Mouse (Mus musculus) CH12.LX (cell line): ENCODE results near the gene Gid4. TPM values are rescaled to one million over a fixed set of nuclear protein-coding genes. Genes with fewer than 3 reads are reported as not detected.

Experiments used
- DNase-seq: peaks from one replicate; pipeline ENCODE4 v3.0.0-alpha.2; 2013; ENCODE audit errors: extremely low read depth
- H3K27ac ChIP-seq: 2 replicates; pipeline ENCODE4 v1.5.1; 2012; ENCODE audit warnings: low read depth, mild to moderate bottlenecking, control low read depth, moderate library complexity; ENCODE audit not compliant: insufficient read depth
- H3K27me3 ChIP-seq: replicated peaks from 2 replicates; pipeline ENCODE3; 2012; ENCODE audit warnings: inconsistent platforms
- H3K36me3 ChIP-seq, 2 experiments: replicated peaks in 1 of 2; 2 replicates each; pipeline versions ENCODE3 to v1.6.1; 2012; ENCODE audit warnings: inconsistent platforms in 1 of 2, low read length in 1 of 2, mild to moderate bottlenecking in 1 of 2, mixed read lengths in 1 of 2, moderate library complexity in 1 of 2; ENCODE audit not compliant: control insufficient read depth in 1 of 2, insufficient read depth in 1 of 2
- H3K4me1 ChIP-seq, 2 experiments: 2 replicates each; pipeline ENCODE4 v1.6.1; 2012; ENCODE audit warnings: inconsistent platforms in 1 of 2, moderate library complexity in 1 of 2; ENCODE audit not compliant: insufficient read depth in 2 of 2, control insufficient read depth in 1 of 2
- H3K4me2 ChIP-seq: 2 replicates; pipeline ENCODE4 v1.6.1; 2012; ENCODE audit warnings: low read depth, mild to moderate bottlenecking, control low read depth; ENCODE audit not compliant: poor library complexity, insufficient read depth, severe bottlenecking
- H3K4me3 ChIP-seq, 3 experiments: fragments of 150-350 bp in 1 of 3; sonication (generic) in 1 of 3; replicated peaks in 1 of 3; 2 replicates each; pipeline versions ENCODE3 to v1.5.1; 2011 to 2012; ENCODE audit warnings: low read depth in 2 of 3, low read length in 2 of 3, mild to moderate bottlenecking in 2 of 3, moderate library complexity in 2 of 3, control low read depth in 1 of 3, improper control_type of control experiment in 1 of 3, inconsistent platforms in 1 of 3, mixed read lengths in 1 of 3; ENCODE audit not compliant: poor library complexity in 1 of 3
- H3K79me2 ChIP-seq: replicated peaks from 2 replicates; pipeline ENCODE4 v1.6.1; 2012; ENCODE audit warnings: mild to moderate bottlenecking, moderate library complexity; ENCODE audit not compliant: control insufficient read depth, poor library complexity, insufficient read depth, severe bottlenecking; ENCODE audit errors: extremely low read depth
- H3K9ac ChIP-seq: 2 replicates; pipeline ENCODE4 v1.6.1; 2012; ENCODE audit warnings: low read depth, mild to moderate bottlenecking, control low read depth, moderate library complexity; ENCODE audit not compliant: insufficient read depth
- H3K9me3 ChIP-seq: replicated peaks from 2 replicates; pipeline ENCODE3; 2012; ENCODE audit warnings: low read length, inconsistent platforms, mixed read lengths
- BHLHE40 ChIP-seq: IDR thresholded peaks from 2 replicates; pipeline ENCODE4 v1.6.1; 2011; ENCODE audit warnings: mild to moderate bottlenecking, low read depth, low read length, improper control_type of control experiment
- CHD1 ChIP-seq: IDR thresholded peaks from 2 replicates; pipeline ENCODE4 v1.6.1; 2012; ENCODE audit warnings: low read depth, low read length, improper control_type of control experiment, inconsistent platforms
- CHD2 ChIP-seq: IDR thresholded peaks from 2 replicates; pipeline ENCODE4 v1.6.1; 2011; ENCODE audit warnings: low read length, improper control_type of control experiment
- CTCF ChIP-seq, 2 experiments: IDR thresholded peaks in 1 of 2; conservative IDR thresholded peaks in 1 of 2; 2 replicates each; pipeline ENCODE4 v1.5.1; 2011 to 2012; ENCODE audit warnings: low read depth in 2 of 2, low read length in 2 of 2, improper control_type of control experiment in 1 of 2, inconsistent platforms in 1 of 2, mild to moderate bottlenecking in 1 of 2, moderate library complexity in 1 of 2
- ELF1 ChIP-seq: IDR thresholded peaks from 2 replicates; pipeline ENCODE4 v1.6.1; 2014; ENCODE audit warnings: low read depth, mild to moderate bottlenecking, inconsistent platforms, low read length, improper control_type of control experiment
- EP300 ChIP-seq: IDR thresholded peaks from 2 replicates; pipeline ENCODE4 v1.6.1; 2011; ENCODE audit warnings: low read length, improper control_type of control experiment
- ETS1 ChIP-seq: conservative IDR thresholded peaks from 2 replicates; pipeline ENCODE4 v1.6.1; 2012; ENCODE audit warnings: low read depth, mild to moderate bottlenecking, inconsistent platforms, low read length, improper control_type of control experiment, moderate library complexity
- GABPA ChIP-seq: IDR thresholded peaks from 2 replicates; pipeline ENCODE4 v1.6.1; 2012; ENCODE audit warnings: low read depth, low read length, improper control_type of control experiment, inconsistent platforms; ENCODE audit not compliant: insufficient replicate concordance
- IRF4 ChIP-seq: IDR thresholded peaks from 2 replicates; pipeline ENCODE4 v1.6.1; 2014; ENCODE audit warnings: low read depth, mild to moderate bottlenecking, inconsistent platforms, low read length, improper control_type of control experiment
- JUN ChIP-seq: IDR thresholded peaks from 2 replicates; pipeline ENCODE4 v1.6.1; 2011; ENCODE audit warnings: low read depth, mild to moderate bottlenecking, low read length, improper control_type of control experiment, moderate library complexity; ENCODE audit not compliant: insufficient read depth
- JUND ChIP-seq: conservative IDR thresholded peaks from 2 replicates; pipeline ENCODE4 v1.6.1; 2011; ENCODE audit warnings: low read depth, low read length, improper control_type of control experiment
- KAT2A ChIP-seq: IDR thresholded peaks from 2 replicates; pipeline ENCODE4 v1.6.1; 2012; ENCODE audit warnings: low read length, improper control_type of control experiment, inconsistent platforms; ENCODE audit not compliant: insufficient replicate concordance
- MAFK ChIP-seq: IDR thresholded peaks from 2 replicates; pipeline ENCODE4 v1.6.1; 2011; ENCODE audit warnings: low read length, improper control_type of control experiment; ENCODE audit not compliant: insufficient replicate concordance
- MAZ ChIP-seq: IDR thresholded peaks from 2 replicates; pipeline ENCODE4 v1.6.1; 2012; ENCODE audit warnings: low read depth, mild to moderate bottlenecking, inconsistent platforms, low read length, improper control_type of control experiment, moderate library complexity
- MXI1 ChIP-seq: IDR thresholded peaks from 2 replicates; pipeline ENCODE4 v1.6.1; 2011; ENCODE audit warnings: mild to moderate bottlenecking, low read depth, low read length, improper control_type of control experiment
- NELFE ChIP-seq: IDR thresholded peaks from 2 replicates; pipeline ENCODE4 v1.6.1; 2011; ENCODE audit warnings: low read depth, low read length, improper control_type of control experiment
- NRF1 ChIP-seq: IDR thresholded peaks from 2 replicates; pipeline ENCODE4 v1.6.1; 2014; ENCODE audit warnings: low read depth, mild to moderate bottlenecking, inconsistent platforms, low read length, improper control_type of control experiment, moderate library complexity
- PAX5 ChIP-seq: IDR thresholded peaks from 2 replicates; pipeline ENCODE4 v1.6.1; 2012; ENCODE audit warnings: low read length, inconsistent platforms, mixed read lengths
- POLR2A ChIP-seq: IDR thresholded peaks from 2 replicates; pipeline ENCODE4 v1.6.1; 2011; ENCODE audit warnings: low read depth, mild to moderate bottlenecking, improper control_type of control experiment, low read length
- POLR2AphosphoS2 ChIP-seq: IDR thresholded peaks from 2 replicates; pipeline ENCODE4 v1.6.1; 2011; ENCODE audit warnings: low read depth, low read length, improper control_type of control experiment
- TBP ChIP-seq: conservative IDR thresholded peaks from 2 replicates; pipeline ENCODE4 v1.6.1; 2011; ENCODE audit warnings: low read depth, low read length, improper control_type of control experiment
- TCF12 ChIP-seq: IDR thresholded peaks from 2 replicates; pipeline ENCODE4 v1.6.1; 2014; ENCODE audit warnings: low read depth, mild to moderate bottlenecking, inconsistent platforms, low read length, improper control_type of control experiment
- UBTF ChIP-seq: IDR thresholded peaks from 2 replicates; pipeline ENCODE4 v1.6.1; 2012; ENCODE audit warnings: low read depth, mild to moderate bottlenecking, inconsistent platforms, low read length, improper control_type of control experiment, moderate library complexity
- USF1 ChIP-seq: IDR thresholded peaks from 2 replicates; pipeline ENCODE4 v1.6.1; 2014; ENCODE audit warnings: low read depth, mild to moderate bottlenecking, inconsistent platforms, low read length, improper control_type of control experiment
- USF2 ChIP-seq: conservative IDR thresholded peaks from 2 replicates; pipeline ENCODE4 v1.6.1; 2011; ENCODE audit warnings: low read depth, low read length, improper control_type of control experiment
- ZC3H11A ChIP-seq: IDR thresholded peaks from 2 replicates; pipeline ENCODE4 v1.6.1; 2012; ENCODE audit warnings: low read depth, mild to moderate bottlenecking, inconsistent platforms, low read length, improper control_type of control experiment
- ZKSCAN1 ChIP-seq: IDR thresholded peaks from 2 replicates; pipeline ENCODE4 v1.6.1; 2012; ENCODE audit warnings: low read depth, inconsistent platforms, low read length, improper control_type of control experiment, borderline replicate concordance
- ZNF384 ChIP-seq: IDR thresholded peaks from 2 replicates; pipeline ENCODE4 v1.6.1; 2012; ENCODE audit warnings: low read depth, low read length, improper control_type of control experiment, inconsistent platforms
- dilution Hi-C: fragments of 300-500 bp; cut with MboI; formaldehyde crosslinking; loops from 2 replicates; pipeline ENCODE4 v1.14.3; 2020; ENCODE audit warnings: low sequenced_read_pairs; ENCODE audit not compliant: extremely low pct_unique_long_range_greater_than_20kb, extremely low pct_ligation_motif_present
- in situ Hi-C: fragments of 300-500 bp; cut with MboI; formaldehyde crosslinking; loops from 3 replicates; pipeline ENCODE4 v1.14.3; 2019; ENCODE audit warnings: low sequenced_read_pairs, low pct_ligation_motif_present, low pct_unique_long_range_greater_than_20kb, mixed read lengths
- polyA plus RNA-seq: library from polyadenylated mRNA; unstranded; fragments of >175 nt; gene quantifications from 2 replicates; pipeline ENCODE4 v1.2.1, GENCODE M21; 2012; ENCODE audit warnings: low read depth; ENCODE audit not compliant: insufficient read length
- total RNA-seq, 2 experiments: library from RNA; depleted of rRNA; stranded (reverse); fragments of 300-350 nt in 1 of 2; fragments of >200 nt in 1 of 2; gene quantifications; 2 replicates each; pipeline ENCODE4 v1.2.3; 2012 to 2014

The Gid4 gene
- total and polyA plus RNA-seq, 3 experiments, result 17.0 to 23.4 (median 17.3) TPM

DNA sequence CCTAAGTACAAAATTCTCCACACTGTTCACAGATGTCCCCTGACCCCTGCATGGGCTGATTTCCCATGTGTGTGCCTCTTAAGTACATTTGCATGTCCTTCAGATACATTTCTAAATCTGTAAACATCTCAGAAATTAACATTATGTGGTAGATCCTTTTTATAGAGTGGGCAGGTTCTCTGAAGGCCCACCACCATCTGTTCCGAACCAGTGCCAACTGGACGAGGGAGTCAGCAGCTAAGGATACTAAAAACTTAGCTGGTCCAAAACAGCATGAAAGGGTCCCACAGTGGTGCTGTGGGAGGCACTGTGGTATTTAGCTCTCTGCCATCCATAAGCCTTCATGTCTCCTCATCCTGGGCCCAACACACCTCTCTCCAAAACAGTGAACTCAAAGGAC, 19.8 kb upstream of the Gid4 start:
- dilution Hi-C loops, result no loop called here
- in situ Hi-C loops, result loop anchor here (5.0 kb wide), 1 partner anchor 35 kb away; no protein-coding TSS in a partner anchor
- no peak overlapping the region for H3K27ac ChIP-seq

GRCm38 (mm10) chr11:60406606-60407005, 10.3 kb upstream of the Gid4 start:
- no peak overlapping the region for H3K4me2 ChIP-seq
- H3K9me3 ChIP-seq, result no peaks in the 10 kb centered on the region
- H3K4me3 ChIP-seq, result no peak overlapping the region
- TF ChIP-seq JUN (no peak), JUND (no peak), USF1 (no peak), KAT2A (no peak), BHLHE40 (no peak), IRF4 (no peak), NRF1 (no peak), CHD1 (no peak), MXI1 (no peak), GABPA (no peak), POLR2AphosphoS2 (no peak), ZNF384 (no peak), ETS1 (no peak)
- TF ChIP-seq, all 38 proteins: peak for 0
- in situ Hi-C loops (loop anchor here (25.0 kb wide), 1 partner anchor 319 kb away; no protein-coding TSS in a partner anchor), dilution Hi-C loops (no loop called here)
- DNase-seq, result no peak
- peaks cover under 1% of the 10 kb centered on the region; the same call in 1 of the 2 replicates for H3K79me2 ChIP-seq
- no peaks in the 10 kb centered on the region for H3K4me1 ChIP-seq
- H3K9ac ChIP-seq, result no peak overlapping the region
- H3K27ac ChIP-seq, result no peak overlapping the region
- H3K27me3 ChIP-seq, result no peaks in the 10 kb centered on the region
- peaks cover 72 to 94% of the 10 kb centered on the region in 2 experiments for H3K36me3 ChIP-seq

More for the DNA sequence above, 19.8 kb upstream of the Gid4 start:
- H3K4me3 ChIP-seq, result no peak overlapping the region
- H3K4me2 ChIP-seq, result no peak overlapping the region
- no peak for DNase-seq
- H3K27me3 ChIP-seq, result no peaks in the 10 kb centered on the region
- TF ChIP-seq MAFK (no peak), CTCF (conservative IDR thresholded peaks at IDR 0.05 in 1 of 2, IDR thresholded peaks at IDR 0.05 in 1 of 2; ENCODE audit: low read depth in 2 of 2, low read length in 2 of 2) (no peak), MAZ (no peak), USF2 (no peak), GABPA (no peak), IRF4 (no peak), EP300 (no peak), TBP (no peak), PAX5 (no peak), TCF12 (no peak), MXI1 (no peak), CHD2 (no peak), ELF1 (no peak), POLR2A (no peak), ZC3H11A (no peak), BHLHE40 (no peak), UBTF (no peak), ZKSCAN1 (no peak), NELFE (no peak)
- TF ChIP-seq, all 38 proteins: peak for 0
- H3K9me3 ChIP-seq, result no peaks in the 10 kb centered on the region
- H3K36me3 ChIP-seq, result peaks cover 20 to 51% of the 10 kb centered on the region in 2 experiments
- H3K79me2 ChIP-seq, result no peaks in the 10 kb centered on the region
- H3K4me1 ChIP-seq, result no peaks in the 10 kb centered on the region
- H3K9ac ChIP-seq, result no peak overlapping the region
